Mouse (Mus musculus) ovary, adult 18-20 months (tissue): ENCODE results near the gene Tmppe.

Source experiments
- DNase-seq: peaks from one replicate; pipeline ENCODE4 v3.0.0; 2022; ENCODE audit warnings: low spot score, mixed read lengths

Gene Tmppe

DNA sequence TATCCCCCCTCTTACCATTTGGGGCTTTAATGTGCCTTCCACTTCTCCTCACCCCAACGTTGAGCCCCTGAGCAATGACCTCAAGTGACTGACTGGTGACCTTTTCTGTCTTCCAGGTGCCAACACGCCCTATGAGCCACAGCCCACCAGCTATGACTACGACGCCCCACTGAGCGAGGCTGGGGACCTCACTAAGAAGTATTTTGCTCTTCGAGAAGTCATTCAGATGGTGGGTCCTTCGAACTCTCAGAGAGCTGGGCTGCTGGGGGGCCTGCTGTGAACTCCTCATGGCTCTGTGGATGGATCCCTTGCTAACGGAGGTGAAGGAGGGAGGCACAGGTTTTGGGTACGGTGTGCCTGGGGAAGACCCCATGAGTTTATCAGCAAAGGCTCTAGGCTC lies 42.0 kb downstream of the Tmppe start:
- DNase-seq: no peak

GRCm38 (mm10) chr9:114443351-114443750 lies 42.4 kb downstream of the Tmppe start:
- no peak for DNase-seq

- DNase-seq: no peak
Measured at GRCm38 (mm10) chr9:114446887-114447286, 46.0 kb downstream of the Tmppe start.

GRCm38 (mm10) chr9:114448700-114449099 lies 47.8 kb downstream of the Tmppe start:
- no peak for DNase-seq

- DNase-seq: no peak
Measured at GRCm38 (mm10) chr9:114449120-114449754, 48.3 kb downstream of the Tmppe start.

GRCm38 (mm10) chr9:114451615-114452014 lies 50.7 kb downstream of the Tmppe start:
- no peak for DNase-seq

DNA sequence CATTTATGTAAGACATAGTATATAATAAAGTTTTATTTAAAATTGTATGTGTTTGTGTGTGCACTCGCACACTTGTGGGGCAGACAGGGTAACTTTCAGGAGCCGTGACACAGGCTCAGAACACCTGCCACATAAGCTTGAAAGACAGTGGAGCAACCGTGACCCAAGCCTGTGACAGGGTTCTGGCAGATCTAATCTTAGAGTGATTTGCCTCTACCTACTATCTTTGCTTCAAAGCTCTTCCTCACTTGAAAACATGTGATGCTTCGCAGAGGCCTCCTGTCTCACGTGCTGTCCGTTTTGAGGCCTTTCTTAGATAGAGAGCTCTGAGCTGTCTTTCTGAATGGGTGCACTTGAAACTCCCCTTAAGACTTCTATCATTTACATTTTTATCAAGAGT lies 51.5 kb downstream of the Tmppe start:
- no peak for DNase-seq

DNA sequence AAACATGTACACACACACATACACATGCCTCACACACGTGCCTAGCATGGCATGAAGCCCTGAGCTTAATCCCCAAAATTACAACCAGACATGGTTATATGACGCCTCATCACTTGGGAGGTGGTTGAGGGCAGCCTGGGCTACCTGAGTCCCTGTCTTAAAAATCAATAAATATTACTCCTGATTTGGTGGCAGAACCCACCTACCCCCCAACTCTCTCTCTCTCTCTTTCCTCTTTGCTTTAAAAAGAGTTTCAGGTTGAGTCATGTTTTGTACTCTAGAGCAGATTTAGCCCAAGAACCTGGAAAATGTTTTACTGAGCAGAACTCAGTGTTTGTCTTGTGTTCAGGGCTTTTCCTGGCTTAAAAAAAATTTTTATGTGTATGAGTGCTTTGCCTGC lies 54.5 kb downstream of the Tmppe start:
- no peak for DNase-seq
